Mouse (Mus musculus): Measurements from ENCODE around the gene Eid3.

Eid3 gene

DNA sequence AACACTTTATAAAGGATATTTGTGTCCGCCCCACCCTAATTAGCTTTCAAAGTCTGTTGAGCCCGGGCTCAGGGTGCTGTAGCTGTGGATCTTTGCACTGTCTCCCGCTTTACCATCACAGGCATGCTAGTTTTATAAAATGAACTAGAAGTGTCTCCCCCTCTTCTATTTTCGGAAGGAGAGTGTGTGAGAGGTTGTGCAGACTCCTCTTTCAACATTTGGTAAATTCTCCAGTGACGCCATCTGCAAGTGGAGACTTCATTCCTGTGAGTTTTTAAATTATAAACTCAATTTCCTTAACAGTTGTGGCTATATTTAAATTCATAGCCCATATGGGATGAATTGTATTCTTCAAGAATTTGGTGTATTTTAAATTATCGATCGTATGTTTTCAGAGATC is 42.1 kb downstream of the Eid3 start:
- in situ Hi-C loops (cut with MboI, MseI) = loop anchor here (10.0 kb wide), 1 partner anchor 626 kb away; the partner anchor contains the start of gene Aldh1l2

- in situ Hi-C loops (cut with MboI, MseI) = loop anchor here (10.0 kb wide), 1 partner anchor 625 kb away; the partner anchor contains the start of gene Aldh1l2
Observed at GRCm38 (mm10) chr10:82909382-82909781, 43.0 kb downstream of the Eid3 start.

GRCm38 (mm10) chr10:82910198-82910597 is 43.8 kb downstream of the Eid3 start:
- in situ Hi-C loops (cut with MboI, MseI) = no loop called here

DNA sequence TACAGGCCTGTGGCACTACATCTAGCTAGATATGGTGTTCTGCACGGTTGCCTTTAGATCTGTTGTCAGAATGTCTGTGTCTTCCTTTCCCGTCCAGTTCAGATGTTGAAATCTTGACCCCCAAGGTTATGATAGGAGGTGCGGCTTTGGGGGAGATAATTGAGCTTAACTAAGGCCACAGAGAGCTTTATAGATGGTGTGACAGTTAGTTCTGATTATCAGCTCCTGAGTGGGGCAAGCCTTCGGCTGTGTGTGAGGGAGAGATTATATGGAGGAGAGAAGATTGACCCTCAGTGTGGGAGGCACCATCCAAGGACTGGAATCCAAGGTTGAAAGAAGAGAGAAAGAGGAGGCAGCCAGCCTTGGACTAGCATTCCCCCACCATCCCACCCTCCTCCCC is 46.8 kb downstream of the Eid3 start:
- in situ Hi-C loops (cut with MboI, MseI) = no loop called here

DNA sequence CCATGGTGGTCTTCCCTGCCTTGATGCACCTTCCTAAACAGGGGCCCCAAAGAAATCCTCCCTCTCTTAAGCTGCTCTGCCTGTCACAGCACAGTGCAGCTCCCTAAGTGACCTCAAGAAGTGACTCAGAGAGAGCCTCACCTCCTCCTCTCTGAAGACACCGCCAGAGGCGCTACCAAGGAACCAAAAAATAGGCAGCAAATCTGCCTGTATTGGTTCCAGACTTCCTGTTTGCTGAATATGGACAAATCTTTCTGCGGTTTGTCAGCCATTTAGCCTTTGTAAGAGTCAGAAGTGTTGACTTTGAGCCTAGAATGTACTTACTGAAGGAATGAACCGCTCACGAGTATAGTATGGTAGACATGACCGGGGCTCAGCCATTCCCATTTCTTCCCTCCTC is 47.3 kb downstream of the Eid3 start:
- in situ Hi-C loops (cut with MboI, MseI) = no loop called here

Measured in T-helper 2 cell (primary cell).